Mouse (Mus musculus): ENCODE measurements around the gene Timm23. TPM values are rescaled to one million over a fixed set of nuclear protein-coding genes. Genes with fewer than 3 reads are reported as not detected.
"Not testable (repeated sequence)": the region's sequence is repeated elsewhere in the genome, so short reads cannot be mapped to it uniquely, and the experiment has no call there.

Timm23 gene
- polyA plus RNA-seq, 1 experiment from 2014 or later = 285 TPM

- H3K27ac ChIP-seq = no peak overlapping the region
- no peak for ATAC-seq (ENCODE audit: low FRiP score, low read depth)
- peaks cover 60% of the 10 kb centered on the region for H3K36me3 ChIP-seq
- WGBS = 89% methylated on average over 6 of the region's 6 CpGs
- no peaks in the 10 kb centered on the region for H3K27me3 ChIP-seq
- H3K4me3 ChIP-seq = no peak overlapping the region
- H3K9me3 ChIP-seq = no peaks in the 10 kb centered on the region
- no peak overlapping the region for H3K4me2 ChIP-seq (replicated peaks)
- no peaks in the 10 kb centered on the region for H3K4me1 ChIP-seq
- no peak overlapping the region for H3K9ac ChIP-seq
Observed at GRCm38 (mm10) chr14:32180861-32181260, 20.8 kb downstream of the Timm23 start.

DNA sequence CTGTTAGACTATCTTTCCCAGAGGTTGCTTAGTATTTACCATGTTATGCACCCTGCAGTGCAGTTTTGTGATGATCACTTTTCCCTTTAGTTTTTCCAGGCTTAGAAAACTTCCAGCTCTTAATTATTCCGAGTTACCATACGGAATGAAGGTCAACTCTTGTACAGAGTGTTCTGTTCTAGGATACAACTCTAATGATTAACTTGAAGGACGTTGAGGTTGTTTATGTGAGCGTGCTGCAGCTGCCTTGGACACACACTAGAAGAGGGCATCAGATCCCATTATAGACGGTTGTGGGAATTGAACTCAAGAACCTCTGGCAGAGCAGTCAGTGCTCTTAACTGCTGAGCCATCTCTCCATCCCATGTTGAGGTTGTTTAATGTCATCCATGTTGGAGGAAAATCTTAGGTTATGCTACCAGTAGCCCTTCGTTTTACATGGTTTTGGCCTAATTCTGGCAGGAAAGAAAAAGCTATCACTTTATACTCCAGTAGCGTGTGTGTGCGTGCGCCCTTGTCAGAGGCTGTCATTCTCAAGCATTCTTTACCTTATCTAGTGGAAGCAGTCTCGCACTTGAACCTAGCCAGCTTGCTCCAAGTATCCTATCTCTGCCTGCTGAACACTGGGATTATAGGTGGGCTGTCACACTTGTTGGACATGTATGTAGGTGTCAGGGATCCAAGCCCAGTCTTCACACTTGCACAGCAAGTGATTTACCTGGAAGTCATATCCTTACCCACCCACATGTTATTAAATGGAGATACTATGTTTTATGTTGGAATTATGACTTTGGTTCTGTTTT, 22.1 kb downstream of the Timm23 start:
- no peaks in the 10 kb centered on the region for H3K27me3 ChIP-seq
- H3K4me1 ChIP-seq = no peaks in the 10 kb centered on the region
- peaks cover 56% of the 10 kb centered on the region for H3K36me3 ChIP-seq
- no peak overlapping the region for H3K9ac ChIP-seq
- ATAC-seq (ENCODE audit: low FRiP score, low read depth) = no peak
- no peak overlapping the region for H3K27ac ChIP-seq
- H3K9me3 ChIP-seq = no peaks in the 10 kb centered on the region
- no peak overlapping the region for H3K4me3 ChIP-seq
- 92% methylated on average over 10 of the region's 10 CpGs for WGBS
- H3K4me2 ChIP-seq (replicated peaks) = no peak overlapping the region

DNA sequence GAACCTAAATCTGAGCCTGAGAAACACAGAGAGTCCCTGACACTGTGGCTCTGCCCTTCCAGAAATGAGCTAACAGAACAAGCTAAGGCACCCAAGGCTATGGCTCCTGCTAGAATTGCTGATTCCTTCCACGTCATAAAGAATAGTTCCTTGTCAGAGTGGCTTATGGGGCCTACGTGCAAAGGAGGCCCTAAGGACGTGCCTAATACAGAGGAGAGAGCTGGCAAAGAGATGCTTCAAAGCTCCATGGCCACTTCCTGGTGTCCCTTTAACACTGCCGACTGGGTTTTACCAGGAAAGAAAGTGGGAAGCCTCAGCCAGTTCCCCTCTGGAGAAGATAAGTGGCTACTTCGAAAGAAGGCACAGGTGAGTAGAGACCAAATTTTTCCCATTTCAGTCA, 25.1 kb downstream of the Timm23 start:
- H3K4me2 ChIP-seq (replicated peaks); H3K27me3 ChIP-seq; H3K27ac ChIP-seq; H3K4me1 ChIP-seq; H3K9ac ChIP-seq; H3K4me3 ChIP-seq; ATAC-seq (ENCODE audit: low FRiP score, low read depth); H3K9me3 ChIP-seq: not testable (repeated sequence)
- WGBS = 79% methylated on average over 5 of the region's 5 CpGs
- H3K36me3 ChIP-seq = peaks cover 53% of the 10 kb centered on the region

GRCm38 (mm10) chr14:32175310-32175709, 26.4 kb downstream of the Timm23 start:
- H3K9me3 ChIP-seq = no peaks in the 10 kb centered on the region
- no peaks in the 10 kb centered on the region for H3K27me3 ChIP-seq
- ATAC-seq (ENCODE audit: low FRiP score, low read depth) = no peak
- H3K27ac ChIP-seq = no peak overlapping the region
- no peak overlapping the region for H3K4me3 ChIP-seq
- no peaks in the 10 kb centered on the region for H3K4me1 ChIP-seq
- no peak overlapping the region for H3K4me2 ChIP-seq (replicated peaks)
- H3K9ac ChIP-seq = no peak overlapping the region
- 82% methylated on average over 2 of the region's 2 CpGs for WGBS
- peaks cover 49% of the 10 kb centered on the region for H3K36me3 ChIP-seq

DNA sequence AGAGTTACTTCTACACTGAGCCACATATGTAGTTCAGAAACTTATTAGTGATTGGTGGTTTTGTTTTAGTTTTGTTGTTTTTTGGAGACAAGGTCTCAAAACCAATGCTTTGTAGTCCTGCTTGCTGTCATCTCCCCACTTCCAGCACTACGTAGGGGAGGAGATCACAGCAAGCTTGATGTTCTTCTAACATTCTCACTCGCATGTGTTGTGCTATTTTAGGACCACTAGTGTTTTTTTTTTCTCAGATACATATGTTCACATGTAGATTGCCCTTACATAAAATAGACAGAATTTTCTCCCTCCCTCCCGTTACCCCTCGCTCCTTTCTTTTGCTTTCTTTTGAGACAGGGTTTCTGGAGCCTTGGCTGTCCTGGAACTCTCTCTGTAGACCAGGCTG, 31.6 kb downstream of the Timm23 start:
- H3K4me3 ChIP-seq = no peak overlapping the region
- peaks cover 29% of the 10 kb centered on the region for H3K36me3 ChIP-seq
- no peak overlapping the region for H3K4me2 ChIP-seq (replicated peaks)
- no peak overlapping the region for H3K27ac ChIP-seq
- H3K9ac ChIP-seq = no peak overlapping the region
- 87% methylated on average over 4 of the region's 4 CpGs for WGBS
- peaks cover 10% of the 10 kb centered on the region for H3K4me1 ChIP-seq
- no peaks in the 10 kb centered on the region for H3K9me3 ChIP-seq
- no peaks in the 10 kb centered on the region for H3K27me3 ChIP-seq
- no peak for ATAC-seq (ENCODE audit: low FRiP score, low read depth)

GRCm38 (mm10) chr14:32168653-32169231, 33.0 kb downstream of the Timm23 start:
- 88% methylated on average over 3 of the region's 3 CpGs for WGBS
- Histone ChIP-seq H3K4me2 (replicated peaks) (no peak overlapping the region), H3K27me3 (no peaks in the 10 kb centered on the region), H3K36me3 (peaks cover 22% of the 10 kb centered on the region), H3K4me3 (no peak overlapping the region), H3K27ac (no peak overlapping the region), H3K9me3 (no peaks in the 10 kb centered on the region), H3K4me1 (peaks cover 16% of the 10 kb centered on the region), H3K9ac (no peak overlapping the region)
- no peak for ATAC-seq (ENCODE audit: low FRiP score, low read depth)

DNA sequence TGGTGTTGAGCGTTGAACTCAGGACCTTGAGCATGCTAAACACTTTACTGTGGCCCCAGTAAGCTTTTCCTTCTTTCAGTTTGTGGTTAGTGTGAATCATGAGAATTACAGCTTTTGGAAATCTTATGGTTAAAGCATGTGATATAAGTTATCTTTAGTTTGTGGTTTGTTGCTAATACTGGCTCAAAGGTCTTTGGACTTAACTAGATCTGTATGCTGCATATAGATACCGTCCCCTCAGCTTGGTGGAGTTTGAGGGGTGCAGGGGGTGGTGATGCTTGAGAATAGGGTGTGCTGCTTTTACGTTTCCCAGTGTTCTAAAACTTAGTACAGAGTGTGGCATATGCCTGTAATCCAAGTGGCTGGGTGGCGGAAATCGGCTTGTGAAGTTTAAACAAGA, 34.4 kb downstream of the Timm23 start:
- no peak overlapping the region for H3K4me2 ChIP-seq (replicated peaks)
- H3K36me3 ChIP-seq = peaks cover 10% of the 10 kb centered on the region
- peaks cover 16% of the 10 kb centered on the region for H3K4me1 ChIP-seq
- H3K9ac ChIP-seq = no peak overlapping the region
- no peak for ATAC-seq (ENCODE audit: low FRiP score, low read depth)
- H3K4me3 ChIP-seq = no peak overlapping the region
- no peak overlapping the region for H3K27ac ChIP-seq
- H3K27me3 ChIP-seq = no peaks in the 10 kb centered on the region
- 91% methylated on average over 5 of the region's 5 CpGs for WGBS
- H3K9me3 ChIP-seq = no peaks in the 10 kb centered on the region

DNA sequence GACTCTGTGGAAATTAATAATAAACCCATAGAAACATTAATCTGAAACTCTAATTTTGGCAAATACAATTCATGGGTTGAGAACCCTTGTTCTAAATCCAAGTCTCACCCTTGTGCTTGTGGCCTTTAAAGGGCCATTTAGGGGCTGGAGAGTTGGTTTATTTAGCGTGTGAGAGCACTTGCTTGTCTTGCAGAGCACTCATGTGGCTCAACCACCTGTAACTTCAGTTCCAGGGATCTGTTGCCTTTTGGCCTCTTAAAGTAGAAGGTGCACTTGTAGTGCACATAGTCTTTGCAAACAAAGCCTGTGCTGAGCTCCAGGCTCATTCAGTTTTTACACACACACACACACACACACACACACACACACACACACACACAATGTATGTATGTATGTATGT, 34.9 kb downstream of the Timm23 start:
- Histone ChIP-seq H3K9ac (no peak overlapping the region), H3K36me3 (peaks cover 6% of the 10 kb centered on the region), H3K4me1 (peaks cover 21% of the 10 kb centered on the region), H3K27me3 (no peaks in the 10 kb centered on the region), H3K4me3 (no peak overlapping the region), H3K4me2 (replicated peaks) (peak overlapping the region; percentile 94), H3K27ac (no peak overlapping the region), H3K9me3 (no peaks in the 10 kb centered on the region)
- WGBS = 74% methylated on average over 1 of the region's 1 CpGs
- ATAC-seq (ENCODE audit: low FRiP score, low read depth) = no peak

GRCm38 (mm10) chr14:32166062-32166441, 35.6 kb downstream of the Timm23 start:
- H3K9ac ChIP-seq = no peak overlapping the region
- H3K9me3 ChIP-seq = no peaks in the 10 kb centered on the region
- H3K4me3 ChIP-seq = peak overlapping the region; percentile 54
- 56% methylated on average over 2 of the region's 2 CpGs for WGBS
- peaks cover 29% of the 10 kb centered on the region for H3K4me1 ChIP-seq
- no peak for ATAC-seq (ENCODE audit: low FRiP score, low read depth)
- H3K36me3 ChIP-seq = peaks cover 4% of the 10 kb centered on the region
- no peaks in the 10 kb centered on the region for H3K27me3 ChIP-seq
- peak overlapping the region; percentile 94 for H3K4me2 ChIP-seq (replicated peaks)
- no peak overlapping the region for H3K27ac ChIP-seq

DNA sequence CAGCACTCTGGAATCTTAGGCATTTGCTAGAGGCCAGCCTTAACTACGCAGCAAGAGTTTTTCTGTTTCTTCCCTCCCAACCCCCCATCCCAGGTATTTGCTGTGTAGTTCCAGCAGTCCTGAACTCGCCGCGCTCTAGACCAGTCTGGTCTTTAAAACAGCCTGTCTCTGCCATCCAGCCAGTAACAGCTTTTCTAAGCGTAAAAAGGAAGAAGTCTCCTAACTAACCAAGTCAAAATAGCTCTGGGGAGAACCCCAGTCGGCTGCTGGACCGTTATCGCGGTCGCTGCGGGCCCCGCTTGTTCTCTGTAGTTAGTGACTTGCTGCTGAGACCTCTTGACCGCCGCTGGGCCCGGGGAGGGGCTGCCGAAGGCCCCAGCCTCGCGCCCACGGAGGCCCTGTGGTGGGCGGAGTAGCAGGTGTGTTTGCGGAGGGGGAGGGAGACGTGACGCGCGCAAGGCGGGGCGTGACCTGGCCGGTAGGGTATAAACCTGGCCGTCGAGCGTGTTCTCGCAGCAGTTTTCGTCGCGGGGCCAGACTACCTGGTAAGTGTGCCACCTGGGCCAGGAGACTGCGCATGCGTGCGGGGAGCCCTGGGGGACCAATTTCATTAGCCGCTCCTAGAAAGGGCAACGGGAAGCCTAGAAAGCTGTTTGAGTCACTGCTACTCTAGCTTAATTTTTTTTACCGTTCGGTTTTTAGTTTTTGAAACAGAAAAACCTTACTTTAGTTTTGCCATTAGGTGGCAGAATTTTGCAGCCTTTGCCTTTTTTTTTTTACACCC, 36.2 kb downstream of the Timm23 start:
- Histone ChIP-seq H3K27ac (peak overlapping the region; percentile 90), H3K4me2 (replicated peaks) (peak overlapping the region; percentile 94), H3K27me3 (no peaks in the 10 kb centered on the region), H3K4me3 (peak overlapping the region; percentile 54), H3K9ac (peak overlapping the region; percentile 69), H3K9me3 (no peaks in the 10 kb centered on the region), H3K36me3 (no peaks in the 10 kb centered on the region), H3K4me1 (peaks cover 35% of the 10 kb centered on the region)
- under 1% methylated on average over 40 of the region's 42 CpGs for WGBS
- peak; percentile 85 for ATAC-seq (ENCODE audit: low FRiP score, low read depth)

GRCm38 (mm10) chr14:32164173-32165051, 37.3 kb downstream of the Timm23 start:
- WGBS = 57% methylated on average over 8 of the region's 8 CpGs
- ATAC-seq (ENCODE audit: low FRiP score, low read depth) = no peak
- H3K27me3 ChIP-seq = no peaks in the 10 kb centered on the region
- peaks cover 38% of the 10 kb centered on the region for H3K4me1 ChIP-seq
- H3K36me3 ChIP-seq = no peaks in the 10 kb centered on the region
- peak overlapping the region; percentile 94 for H3K4me2 ChIP-seq (replicated peaks)
- no peak overlapping the region for H3K4me3 ChIP-seq
- no peak overlapping the region for H3K9ac ChIP-seq
- no peak overlapping the region for H3K27ac ChIP-seq
- no peaks in the 10 kb centered on the region for H3K9me3 ChIP-seq

All from limb, embryonic 13.5 days (tissue).